Mouse (Mus musculus) CD8-positive naive resting alpha-beta T cell, adult 2 months (primary cell): ENCODE measurements around the gene Palld.

Experiments used
- DNase-seq, 2 experiments: peaks; one replicate each; pipeline ENCODE4 v3.0.0; 2022; ENCODE audit warnings: low read depth in 2 of 2, low spot score in 2 of 2

Gene Palld

DNA sequence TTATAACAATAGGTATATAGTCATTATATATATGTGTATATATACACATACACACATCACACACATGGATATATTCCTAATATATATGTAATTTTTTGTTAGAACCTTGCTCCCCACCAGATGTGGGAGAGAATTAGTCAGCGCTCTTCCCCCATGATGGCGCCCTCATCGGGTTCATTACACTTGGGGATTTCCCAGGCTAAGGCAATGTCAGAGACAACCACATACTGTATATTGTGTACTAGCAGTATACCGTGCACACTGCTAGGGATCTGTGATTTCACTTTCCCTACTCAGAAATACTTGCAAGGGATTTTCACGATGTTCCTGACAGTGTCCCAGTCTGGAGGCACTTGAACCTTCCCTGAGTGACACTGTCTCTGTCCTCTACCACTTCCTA is 341.3 kb downstream of the Palld start:
- no peak for DNase-seq

DNA sequence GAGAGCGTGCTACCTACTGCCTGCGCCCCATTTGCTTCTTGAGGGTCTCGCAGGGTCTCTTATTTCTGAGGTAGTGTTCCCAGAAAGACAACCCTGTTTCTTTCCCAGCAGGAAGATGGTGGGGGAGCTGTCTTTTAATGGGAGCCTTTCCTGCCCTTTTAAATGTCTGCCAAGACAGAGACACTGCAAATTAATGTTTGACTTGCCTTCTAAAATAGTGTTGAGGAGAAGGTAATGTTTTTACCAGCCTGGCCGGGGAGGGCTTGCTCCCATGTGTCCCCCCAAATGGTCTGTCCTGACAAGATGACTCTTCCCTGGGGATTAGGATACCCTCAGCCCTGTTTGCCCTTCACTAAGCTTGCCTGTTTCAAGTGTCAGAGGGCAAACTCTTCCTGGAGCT is 342.5 kb downstream of the Palld start:
- DNase-seq = no peak

DNA sequence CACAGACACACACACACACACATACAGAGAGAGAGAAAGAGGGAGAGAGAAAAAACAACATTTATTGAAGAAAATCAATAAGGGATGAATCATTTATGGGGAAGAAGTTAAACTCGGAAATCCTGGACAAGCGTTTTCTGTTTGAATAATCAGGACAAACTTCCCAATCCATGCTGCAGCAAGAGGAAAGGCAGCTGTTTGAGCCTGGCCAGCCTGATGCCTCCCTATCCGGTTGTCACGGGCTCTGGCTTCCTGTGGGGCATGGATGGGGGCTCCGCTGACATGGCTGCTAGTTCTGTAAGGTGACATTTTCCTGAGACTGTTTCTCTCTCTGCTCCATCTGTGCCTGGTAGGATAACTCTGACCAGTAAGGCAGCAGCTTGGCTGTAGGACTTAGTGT is 343.0 kb downstream of the Palld start:
- DNase-seq = no peak

DNA sequence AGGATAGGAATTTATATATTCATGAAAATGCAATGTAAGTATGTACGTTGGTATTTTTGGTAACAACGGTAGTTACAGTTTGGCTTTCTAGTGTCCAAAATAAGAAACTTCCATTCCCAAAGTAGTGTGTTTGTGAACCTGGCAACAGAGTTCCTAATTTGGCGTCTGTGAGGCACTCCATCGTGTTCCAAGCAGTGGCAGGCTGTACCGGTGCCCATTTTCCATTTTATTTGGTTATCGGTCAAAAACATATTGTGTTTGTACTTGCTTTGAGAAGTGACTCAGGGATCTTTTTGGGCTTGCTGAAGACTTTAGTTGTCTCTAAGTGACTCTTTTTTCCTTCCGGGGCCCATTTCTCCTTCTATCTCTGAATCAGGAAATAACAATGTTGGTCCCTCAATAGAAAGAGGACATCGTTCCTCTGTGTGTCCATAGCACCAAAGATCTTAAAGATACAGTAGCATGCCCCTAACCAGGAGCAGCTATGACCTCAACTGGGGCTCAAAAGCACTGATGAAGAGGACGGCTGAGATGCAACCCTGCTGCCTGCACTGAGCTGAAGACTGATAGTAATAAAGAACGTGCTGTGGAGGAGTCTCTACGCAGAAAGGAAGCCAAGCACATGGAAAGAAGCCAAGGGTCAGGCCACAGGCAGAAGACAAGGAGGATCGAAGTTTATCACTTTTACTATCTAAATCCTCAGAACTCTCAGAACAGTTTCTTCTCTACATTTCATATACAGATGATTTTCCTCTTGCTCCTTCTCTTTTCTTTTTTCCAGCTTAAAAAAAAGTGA is 344.2 kb downstream of the Palld start:
- DNase-seq = no peak

DNA sequence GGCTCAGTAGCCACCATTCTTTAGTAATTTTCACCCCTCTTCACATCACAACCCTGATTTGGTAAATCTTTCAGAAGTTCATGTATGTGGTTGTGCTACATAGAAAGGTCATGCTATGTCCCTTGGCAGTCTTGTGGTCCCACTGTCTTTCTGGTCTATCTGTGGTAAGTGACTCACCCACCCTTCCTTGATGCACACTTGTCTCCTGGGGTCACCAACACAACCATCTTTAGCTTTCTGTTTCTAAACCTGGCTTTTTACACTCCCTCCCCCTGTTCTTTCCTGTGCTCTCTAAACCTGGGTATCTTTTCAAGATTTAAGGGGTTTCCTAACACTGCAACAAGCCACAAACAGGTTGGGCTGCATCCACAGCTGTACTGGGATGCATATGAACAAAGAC is 345.5 kb downstream of the Palld start:
- DNase-seq = no peak

DNA sequence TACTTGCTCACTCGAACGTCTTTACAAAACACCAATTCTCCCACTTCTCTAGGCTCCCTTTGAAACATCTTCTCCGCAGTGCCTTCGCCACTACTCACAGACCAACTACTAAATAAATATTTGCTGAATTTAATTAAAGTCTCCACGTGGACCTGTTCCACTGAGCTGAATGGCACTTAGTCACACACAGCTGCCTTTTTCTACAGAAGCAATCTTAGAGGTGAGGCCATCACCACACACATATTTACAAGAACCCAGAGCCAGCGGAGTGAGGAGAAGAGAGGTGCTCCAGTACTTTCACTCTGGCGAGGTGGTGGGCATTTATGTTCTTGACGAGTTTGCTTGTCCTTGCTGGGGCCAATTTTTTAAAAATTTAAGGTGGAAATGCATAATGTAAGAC is 346.3 kb downstream of the Palld start:
- no peak for DNase-seq

DNA sequence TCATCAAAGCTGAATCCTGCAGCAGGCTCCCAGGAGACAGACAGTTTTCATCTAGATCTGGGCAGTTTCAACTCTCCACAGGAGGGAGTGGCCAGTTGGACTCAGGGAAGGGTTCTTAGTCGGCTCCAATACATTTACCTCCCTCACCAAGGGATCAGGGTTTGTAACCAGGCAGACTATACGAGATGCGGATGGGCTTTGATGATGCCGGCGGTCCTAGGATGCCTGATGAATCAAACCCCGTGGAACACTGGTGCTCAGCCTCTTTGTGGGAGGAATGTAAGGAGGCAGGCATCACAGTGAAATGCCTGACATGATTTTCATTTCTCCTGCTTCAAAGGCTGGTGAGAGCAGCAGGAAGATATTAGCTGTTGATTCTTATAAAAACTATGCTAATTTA is 347.1 kb downstream of the Palld start:
- no peak for DNase-seq

DNA sequence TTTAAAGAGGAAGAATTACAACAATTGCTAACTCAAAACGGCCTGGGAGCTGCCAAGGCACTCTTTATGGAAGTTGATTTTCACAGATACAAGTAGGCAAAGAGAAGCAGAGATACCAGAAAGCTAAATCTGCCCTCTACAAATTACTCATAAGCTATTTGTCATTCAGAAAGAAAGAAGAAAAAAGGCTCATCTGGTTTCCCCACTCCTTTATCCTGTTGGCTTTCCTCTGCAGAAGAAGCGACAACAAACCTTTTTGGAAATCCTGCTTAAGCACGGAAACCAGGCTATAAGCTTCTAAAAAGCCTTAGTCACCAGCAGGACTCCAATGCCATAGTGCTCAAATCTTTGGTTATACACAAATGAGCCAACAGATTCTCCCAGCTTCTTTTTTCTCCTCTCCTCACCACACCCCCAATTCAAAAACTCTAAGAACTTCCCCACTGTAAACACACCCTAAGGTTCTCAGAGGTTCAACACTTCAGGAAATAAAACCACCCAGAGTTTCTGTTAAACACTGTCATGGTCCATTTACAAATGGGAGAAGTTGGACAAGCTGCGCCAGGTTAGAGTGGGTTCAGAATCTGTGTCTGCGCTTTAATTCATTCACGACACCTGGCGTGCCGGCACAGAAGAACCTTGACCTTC is 349.6 kb downstream of the Palld start:
- DNase-seq = no peak

DNA sequence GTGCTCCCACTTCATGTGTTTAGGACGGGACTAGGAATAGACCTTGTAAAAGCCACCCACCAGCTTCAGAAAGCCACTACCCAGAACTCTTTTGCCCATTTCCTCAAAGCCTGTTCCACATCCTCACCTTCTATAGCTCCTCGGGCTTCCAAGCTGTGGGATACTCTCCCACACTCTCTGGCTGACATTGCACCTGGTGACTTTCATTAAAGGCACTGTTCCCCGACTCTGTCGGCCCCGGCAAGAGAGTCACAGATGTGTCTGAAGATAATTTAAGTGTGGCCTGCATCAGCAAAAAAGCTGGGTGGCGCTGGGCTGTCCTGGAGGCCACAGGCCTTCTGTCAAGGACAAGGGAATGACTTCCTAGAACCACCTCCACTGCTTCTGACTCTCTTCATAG is 350.3 kb downstream of the Palld start:
- no peak for DNase-seq

DNA sequence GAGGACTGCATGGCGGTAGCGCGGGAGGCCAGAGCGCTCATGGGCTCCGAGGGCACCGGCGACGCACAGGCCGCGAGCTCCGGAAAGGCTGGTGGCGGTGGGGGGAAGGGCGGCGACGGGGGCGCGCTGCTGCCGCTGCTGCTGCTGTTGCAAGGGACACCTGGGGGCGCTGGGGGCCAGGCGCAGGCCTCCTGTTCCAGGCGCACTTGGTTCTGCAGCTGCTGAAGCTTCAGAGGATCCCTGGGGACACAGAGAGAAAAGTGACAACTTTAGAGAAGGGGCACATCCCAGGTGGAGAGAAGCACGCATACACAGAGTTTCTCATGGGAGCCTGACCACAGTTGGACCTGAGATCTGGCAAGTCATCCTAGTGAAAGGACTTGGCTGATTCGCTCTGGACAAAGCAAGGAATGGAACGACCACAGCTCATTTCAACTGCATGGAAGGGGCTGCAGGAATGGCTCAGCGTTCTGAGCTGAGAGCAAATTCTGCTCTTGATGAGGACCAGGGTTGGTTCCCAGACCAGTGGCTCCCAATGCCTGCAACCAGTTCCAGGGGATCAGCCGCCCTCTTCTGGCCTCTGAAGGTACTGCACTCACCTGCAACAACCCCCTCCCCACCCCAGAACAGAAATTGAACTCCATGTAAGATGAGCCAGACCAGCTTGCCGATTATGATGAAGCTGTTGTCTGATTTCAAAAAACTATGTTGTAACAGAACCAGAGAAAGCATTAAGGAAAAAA is 352.3 kb downstream of the Palld start:
- DNase-seq = no peak

DNA sequence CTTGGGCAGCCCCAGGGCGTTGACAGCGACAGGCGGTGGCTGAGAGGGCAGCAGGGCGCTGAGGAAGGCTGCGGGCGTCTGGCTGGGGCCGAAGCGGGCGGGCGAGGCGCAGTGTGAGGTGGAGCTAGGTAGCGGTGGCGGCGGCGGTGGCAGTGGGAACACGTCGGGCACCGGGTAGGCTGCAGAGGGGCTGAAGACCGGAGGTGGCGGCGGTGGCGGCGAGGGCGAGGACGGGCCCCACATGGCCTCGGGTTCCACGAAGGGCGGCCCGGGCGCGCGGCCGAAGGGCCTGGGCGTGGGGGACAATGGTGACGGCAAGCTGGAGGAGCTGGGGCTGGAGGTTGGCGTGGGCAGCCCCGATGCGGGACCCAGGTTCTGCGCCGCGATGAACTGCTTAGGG is 352.9 kb downstream of the Palld start:
- no peak for DNase-seq

DNA sequence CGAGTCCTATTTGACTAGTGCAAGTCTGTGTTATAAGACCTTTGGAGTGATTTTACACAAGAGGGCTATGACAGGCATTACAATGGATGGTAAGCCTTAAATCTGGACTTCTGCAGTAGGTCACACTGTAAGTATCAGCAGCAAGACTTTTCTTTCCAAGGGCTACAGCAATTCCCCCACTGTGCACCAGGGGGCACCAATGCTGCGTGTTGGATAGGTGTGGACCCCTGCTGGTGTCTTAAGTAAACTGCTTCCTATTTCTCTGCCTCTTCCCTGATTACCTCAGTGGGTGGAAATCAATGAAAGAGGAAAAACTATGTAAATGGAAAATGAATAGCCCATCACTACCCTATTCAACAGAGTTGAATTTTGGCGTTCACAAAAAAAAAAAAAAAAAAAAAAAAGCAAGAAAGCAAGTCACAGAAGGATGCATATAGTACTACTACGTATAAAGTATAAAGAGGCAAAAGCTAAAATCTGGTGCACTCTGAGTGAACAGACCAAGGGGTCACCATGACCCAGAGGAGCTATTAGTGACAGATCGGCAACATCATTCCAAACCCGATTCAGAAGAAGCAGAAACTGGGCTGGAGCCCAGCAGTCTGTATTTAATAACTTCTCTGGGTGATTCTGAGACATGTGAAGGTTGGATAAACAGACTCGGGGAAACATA is 362.5 kb downstream of the Palld start:
- peak; percentile 79 to 83 for DNase-seq

DNA sequence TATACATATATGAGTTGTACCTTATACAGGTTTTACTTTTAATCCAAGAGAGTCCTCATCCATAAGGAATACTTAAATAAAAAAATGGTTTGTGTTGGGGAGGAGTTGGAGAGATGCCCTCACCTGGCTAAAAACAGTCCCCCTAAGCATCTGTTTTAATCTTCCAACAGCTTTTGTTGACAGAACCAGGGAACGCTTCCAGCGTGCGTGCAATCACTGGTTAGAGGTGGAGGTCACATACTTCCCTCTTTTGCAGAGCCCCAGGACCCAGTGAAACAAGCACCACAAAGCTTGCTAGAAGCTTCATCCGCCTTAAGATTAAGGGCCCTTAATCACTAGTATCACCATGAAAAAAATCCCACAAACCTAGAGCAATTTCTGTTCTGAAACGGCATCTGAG is 365.0 kb downstream of the Palld start:
- DNase-seq = no peak

DNA sequence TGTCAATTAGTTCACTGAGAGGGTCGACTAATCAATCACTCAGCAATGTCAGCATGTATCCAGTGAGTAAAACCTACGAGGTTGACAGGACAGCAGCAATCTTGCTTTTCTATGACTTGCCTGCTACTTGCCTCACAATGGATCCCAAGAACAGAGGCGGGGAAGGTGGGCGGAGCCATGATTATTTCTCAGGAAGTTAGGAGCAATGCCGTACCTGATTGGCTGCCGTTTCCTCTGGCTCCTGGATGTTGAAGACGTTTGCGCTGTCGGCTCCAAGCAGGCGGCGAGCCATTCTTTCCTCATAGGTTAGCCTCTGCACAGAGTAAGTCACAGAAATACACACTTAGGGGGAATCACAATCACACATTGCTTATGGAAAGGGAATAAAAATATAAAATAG is 367.0 kb downstream of the Palld start:
- DNase-seq = no peak

DNA sequence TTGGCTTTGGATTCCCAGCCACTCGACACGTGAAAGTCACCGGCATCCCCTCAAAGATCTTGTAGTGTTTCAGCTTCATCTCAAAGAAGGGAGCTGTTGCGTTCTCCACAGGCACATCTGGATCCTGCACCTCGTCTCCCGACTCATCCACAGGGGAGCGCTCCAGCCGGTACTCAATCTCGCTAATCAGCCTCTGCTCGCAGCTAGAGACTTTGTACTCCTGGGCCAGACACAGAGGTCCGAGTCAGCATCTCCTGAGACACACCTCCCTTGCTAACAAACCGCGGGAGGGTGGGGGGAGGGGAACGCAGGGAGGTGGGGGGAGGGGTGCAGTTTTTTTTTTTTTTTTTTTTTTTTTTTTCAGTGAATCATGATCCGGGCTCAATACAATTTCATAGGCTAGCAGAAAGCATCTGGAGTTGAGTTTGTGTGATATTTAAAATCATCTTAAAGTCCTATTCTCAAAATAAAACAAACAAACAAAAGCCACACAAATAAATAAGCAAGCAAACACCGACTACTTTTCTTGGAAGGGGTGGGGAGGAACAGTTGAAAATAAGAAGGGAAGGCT is 369.0 kb downstream of the Palld start:
- no peak for DNase-seq

DNA sequence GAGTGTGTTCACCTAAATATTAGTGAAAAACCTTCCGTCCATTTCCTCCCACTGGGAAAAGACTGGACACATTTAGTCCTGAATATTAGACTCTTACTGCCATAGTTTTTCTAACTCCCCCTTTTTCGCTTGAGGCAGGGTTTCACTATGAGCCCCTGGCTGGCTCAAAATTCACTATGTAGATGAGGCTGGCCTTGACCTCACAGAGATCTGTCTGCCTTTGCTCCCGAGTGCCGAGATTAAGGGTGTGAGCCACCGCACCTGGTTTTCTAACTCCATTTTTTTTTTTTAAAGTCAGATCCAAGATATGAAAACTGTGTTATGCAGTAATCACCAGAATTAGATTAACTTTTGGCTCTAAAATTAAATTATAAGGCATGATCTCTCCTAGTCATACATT is 369.7 kb downstream of the Palld start:
- DNase-seq = no peak

DNA sequence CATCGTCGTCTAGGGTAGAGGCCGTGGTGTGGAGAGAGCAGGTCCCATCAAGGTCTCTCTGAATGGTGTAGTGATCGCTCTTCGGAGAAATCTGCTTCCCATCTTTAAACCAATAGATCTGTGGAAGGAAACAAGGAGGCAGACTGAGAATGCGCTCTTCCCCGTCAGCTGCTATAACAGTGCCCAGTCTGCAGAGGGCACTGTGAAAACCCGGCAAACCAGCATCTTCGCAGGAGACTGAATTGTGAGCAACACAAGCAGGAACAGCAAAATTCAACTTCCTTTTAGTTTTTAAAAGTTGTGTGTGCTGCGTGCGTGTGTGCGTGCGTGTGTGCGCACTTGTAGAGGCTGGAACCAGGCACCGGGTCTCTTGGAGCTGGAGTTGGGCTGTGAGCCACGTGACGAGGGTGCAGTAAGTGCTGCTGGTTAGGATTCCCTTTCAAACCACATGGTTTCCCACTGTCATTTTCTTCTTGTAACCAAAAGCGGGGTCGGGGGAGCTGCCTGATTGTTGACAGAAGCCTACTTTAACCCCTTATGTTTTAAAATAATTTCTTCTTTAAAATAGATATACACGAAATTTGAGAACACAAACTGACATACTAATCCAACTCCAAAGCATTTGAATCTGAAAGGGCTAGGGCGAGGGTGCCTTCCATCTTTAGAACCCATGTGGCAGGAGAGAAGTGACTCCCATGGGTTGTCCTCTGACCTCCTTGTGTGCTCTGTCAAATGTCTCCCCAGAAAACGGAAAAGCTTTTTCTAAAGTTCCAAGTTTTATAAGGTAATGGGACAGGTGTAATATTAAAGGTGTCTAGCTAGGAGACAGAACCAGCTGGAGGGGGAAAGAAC is 370.3 kb downstream of the Palld start:
- no peak for DNase-seq

DNA sequence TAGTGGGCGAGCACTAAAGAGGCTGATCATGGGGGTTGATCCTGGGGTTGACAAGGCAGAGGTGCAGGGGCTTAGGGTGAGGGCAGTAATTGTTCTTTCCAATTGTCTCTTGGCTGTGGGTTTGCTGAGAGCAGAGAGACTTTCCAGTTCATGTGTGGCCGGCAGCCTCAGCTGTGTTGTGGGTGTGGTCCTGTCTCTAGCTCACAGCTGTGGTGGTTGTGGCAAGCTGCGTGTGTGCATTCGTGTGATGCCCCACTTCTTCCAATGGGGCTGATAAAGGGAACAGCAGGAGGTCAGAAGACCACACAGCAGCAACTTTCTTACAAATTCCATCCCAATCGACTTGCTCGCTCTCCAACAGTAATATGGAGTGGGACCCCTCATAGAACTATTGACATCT is 373.8 kb downstream of the Palld start:
- DNase-seq = no peak

DNA sequence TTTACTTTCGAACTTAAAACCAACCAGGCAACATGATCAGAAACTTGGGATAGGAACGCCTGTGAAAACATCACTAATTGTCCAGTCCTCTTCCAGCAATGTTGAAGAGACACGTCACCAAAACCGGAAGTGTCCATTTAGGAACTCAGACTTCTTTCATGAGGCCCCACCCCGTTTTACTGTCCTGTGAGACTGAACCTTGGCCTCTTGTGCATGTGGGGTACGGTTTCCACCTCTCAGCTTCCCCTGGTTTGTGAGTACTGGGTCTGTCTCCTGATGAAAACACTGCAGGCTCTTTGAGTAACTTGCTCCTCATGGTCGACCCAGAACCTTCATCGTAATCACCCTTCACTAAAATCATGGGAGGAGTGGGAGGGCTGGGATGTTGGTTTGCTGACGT is 374.3 kb downstream of the Palld start:
- no peak for DNase-seq

DNA sequence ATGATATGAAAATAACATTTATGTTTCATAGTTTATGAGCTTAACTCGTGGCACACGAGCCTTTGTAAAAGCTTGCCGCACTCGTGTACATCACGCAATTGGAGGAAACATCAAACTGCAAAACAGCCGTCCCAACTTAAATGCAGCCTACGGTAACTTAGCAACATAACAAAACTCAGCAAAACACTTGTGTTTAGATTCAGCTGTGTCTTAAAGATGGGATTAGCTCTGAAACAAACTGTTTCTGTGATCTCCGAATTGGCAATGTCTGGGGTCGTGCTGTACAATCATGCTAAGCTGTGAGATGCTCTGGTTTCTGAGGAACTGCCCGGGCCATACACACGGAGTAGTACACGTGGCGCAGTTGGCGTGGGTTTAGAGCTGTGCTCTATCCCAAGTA is 375.5 kb downstream of the Palld start:
- no peak for DNase-seq

DNA sequence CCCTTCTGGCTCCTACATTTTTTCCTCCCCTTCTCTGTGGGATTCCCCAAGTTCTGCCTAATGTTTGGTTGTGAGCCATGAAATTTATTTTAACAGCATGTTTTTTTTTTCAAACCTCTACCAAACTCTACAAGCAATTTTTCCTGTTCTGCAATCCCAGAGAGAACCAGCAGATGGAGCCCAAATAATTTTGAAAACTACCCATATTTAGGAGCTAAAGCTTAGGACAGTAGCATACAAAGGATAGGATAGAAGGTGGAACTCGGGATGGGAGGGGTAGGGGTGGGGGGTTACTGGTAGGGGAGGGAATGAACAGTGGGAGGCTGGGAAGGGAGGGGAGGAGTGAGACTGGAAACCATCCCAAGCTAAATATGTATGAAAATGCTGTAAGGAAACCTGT is 380.4 kb downstream of the Palld start:
- DNase-seq = no peak
